8 mouse cellular contexts compared by ENCODE assay signal in the genomic region with DNA sequence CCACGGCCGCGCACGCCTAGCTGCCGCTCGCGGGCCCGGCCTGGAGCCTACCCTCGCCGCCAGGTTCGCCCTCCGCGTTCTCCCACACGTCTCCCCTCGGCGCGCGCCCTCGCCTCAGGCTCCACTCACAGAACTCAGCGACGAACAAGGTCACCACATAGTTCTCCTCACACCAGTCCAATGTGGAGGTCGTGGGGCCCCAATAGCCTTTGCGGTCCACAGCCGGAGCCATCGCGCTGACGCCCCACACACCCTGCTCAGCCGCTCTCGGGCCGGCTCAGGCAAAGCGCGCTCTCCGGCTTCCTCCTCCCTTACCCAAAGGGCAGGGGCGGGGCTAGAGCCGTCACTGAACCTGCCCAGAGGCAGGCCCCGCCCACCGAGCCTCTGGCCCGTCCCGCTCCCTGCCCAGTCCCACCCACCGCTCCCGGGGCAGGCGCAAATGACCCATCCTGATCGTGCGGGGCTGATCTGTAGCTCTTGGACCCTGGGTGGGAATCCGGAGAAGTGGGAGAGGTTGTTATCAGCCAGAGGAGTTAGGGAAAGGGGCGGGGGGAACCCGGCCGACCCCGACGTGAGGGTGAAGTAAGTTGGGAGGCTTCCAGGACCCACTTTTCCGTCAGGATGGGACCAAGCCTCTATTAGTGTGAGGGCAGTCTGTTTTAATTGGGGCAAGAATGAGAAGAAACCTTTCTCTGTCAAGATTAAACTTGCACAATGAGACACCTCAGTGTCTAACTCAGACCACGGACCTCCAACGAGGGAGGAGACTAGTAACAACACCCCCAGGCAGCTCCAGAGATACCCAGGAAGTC. TPM values are rescaled to one million over a fixed set of nuclear protein-coding genes. Genes with fewer than 3 reads are reported as not detected.
DNase-seq lines count a peak whose midpoint lies in the region; ATAC-seq and TF ChIP-seq lines count a peak whose summit lies in the region.

No protein-coding gene starts in this region.

- H3K4me3 ChIP-seq in MEL (ENCODE audit: control insufficient read depth in 1 of 2, insufficient read depth in 1 of 2, low read depth in 2 of 2, low read length in 2 of 2) = peak overlapping the region; percentile 96 to 100
- peak overlapping the region; percentile 67 for H3K4me3 ChIP-seq in cerebellum, adult 2 months (replicated peaks; ENCODE audit: insufficient read depth, low read depth, low read length)
- H3K4me3 ChIP-seq in hindbrain, embryonic 10.5 days = peak overlapping the region; percentile 89
- H3K4me3 ChIP-seq in lung, postnatal 0 days (ENCODE audit: low read depth, low read length) = peak overlapping the region; percentile 80

- H3K4me1 ChIP-seq in MEL (ENCODE audit: control insufficient read depth in 1 of 2, insufficient read depth in 2 of 2, low read length in 2 of 2) = peaks cover 6 to 13% of the 10 kb centered on the region in 2 experiments; a peak in 3 of 4 replicates
- no peaks in the 10 kb centered on the region for H3K4me1 ChIP-seq in cerebellum, adult 2 months (ENCODE audit: control insufficient read depth, insufficient read depth, low read length)
- H3K4me1 ChIP-seq in hindbrain, embryonic 10.5 days (replicated peaks) = peaks cover 13% of the 10 kb centered on the region
- peaks cover 6% of the 10 kb centered on the region; the same call in 1 of the 2 replicates for H3K4me1 ChIP-seq in lung, postnatal 0 days (ENCODE audit: insufficient read depth, low read depth, low read length)

- 1% methylated on average over 53 of the region's 53 CpGs for WGBS in cerebellum, adult 2 months
- under 1% methylated on average over 53 of the region's 53 CpGs for WGBS in hindbrain, embryonic 10.5 days
- WGBS in lung, postnatal 0 days = 3% methylated on average over 49 of the region's 53 CpGs

- peak; percentile 100 for ATAC-seq in lung, postnatal 0 days

- H3K36me3 ChIP-seq in MEL (ENCODE audit: control insufficient read depth in 1 of 2, insufficient read depth in 2 of 2, low read length in 2 of 2) = peaks cover 0 to 19% of the 10 kb centered on the region in 2 experiments; a peak in 2 of 4 replicates
- H3K36me3 ChIP-seq in hindbrain, embryonic 10.5 days = no peaks in the 10 kb centered on the region
- no peaks in the 10 kb centered on the region for H3K36me3 ChIP-seq in lung, postnatal 0 days (ENCODE audit: insufficient read depth, low read length)

- no peak for TF ChIP-seq CTCF in MEL (IDR thresholded peaks at IDR 0.05 in 2 of 3, conservative IDR thresholded peaks at IDR 0.05 in 1 of 3; ENCODE audit: control insufficient read depth in 1 of 3, insufficient read depth in 1 of 3, low read depth in 2 of 3, low read length in 3 of 3, poor library complexity in 1 of 3, severe bottlenecking in 1 of 3)
- TF ChIP-seq CTCF in cerebellum, adult 2 months (IDR thresholded peaks at IDR 0.05; ENCODE audit: borderline replicate concordance, insufficient read depth, low read depth, low read length) = no peak
- peak; percentile 52 for TF ChIP-seq CTCF in lung, postnatal 0 days (IDR thresholded peaks at IDR 0.05)

- H3K27ac ChIP-seq in MEL (ENCODE audit: control insufficient read depth, low read depth, low read length) = peak overlapping the region; percentile 67
- 0 out of 2 replicates have a peak overlapping the region, but pooled peaks have one; percentile 26 for H3K27ac ChIP-seq in cerebellum, adult 2 months (ENCODE audit: insufficient read depth, low read length)
- peak overlapping the region; percentile 87 for H3K27ac ChIP-seq in hindbrain, embryonic 10.5 days
- peak overlapping the region; percentile 75 for H3K27ac ChIP-seq in lung, postnatal 0 days (ENCODE audit: low read length)

- H3K9me3 ChIP-seq in MEL (replicated peaks; ENCODE audit: insufficient read depth, low read length) = no peaks in the 10 kb centered on the region
- H3K9me3 ChIP-seq in hindbrain, embryonic 10.5 days = no peaks in the 10 kb centered on the region
- H3K9me3 ChIP-seq in lung, postnatal 0 days (ENCODE audit: low read length) = no peaks in the 10 kb centered on the region

- TF ChIP-seq POLR2A in MEL (IDR thresholded peaks at IDR 0.05; ENCODE audit: control insufficient read depth in 1 of 2, insufficient read depth in 1 of 2, low read depth in 1 of 2, low read length in 2 of 2, poor library complexity in 1 of 2) = peak; percentile 95 to 98
- TF ChIP-seq POLR2A in cerebellum, adult 2 months (IDR thresholded peaks at IDR 0.05; ENCODE audit: borderline replicate concordance, insufficient read depth, low read length) = peak; percentile 96

- H3K27me3 ChIP-seq in MEL (ENCODE audit: control insufficient read depth in 1 of 2, insufficient read depth in 2 of 2, low read length in 2 of 2) = no peaks in the 10 kb centered on the region
- H3K27me3 ChIP-seq in cerebellum, adult 2 months (ENCODE audit: control insufficient read depth, insufficient read depth, low read length) = no peaks in the 10 kb centered on the region
- 0 out of 2 replicates have a peak, but pooled peaks cover 4% of the 10 kb centered on the region for H3K27me3 ChIP-seq in hindbrain, embryonic 10.5 days (ENCODE audit: insufficient read depth, poor library complexity, severe bottlenecking)
- H3K27me3 ChIP-seq in lung, postnatal 0 days (replicated peaks; ENCODE audit: insufficient read depth, low read length) = no peaks in the 10 kb centered on the region

- DNase-seq in MEL (ENCODE audit: low read depth, low spot score) = peak; percentile 95
- DNase-seq in cerebellum, adult 2 months = peak; percentile 93 to 94
- peak; percentile 86 for DNase-seq in forelimb bud, embryonic 11.5 days (ENCODE audit: low read depth, low spot score)
- peak; percentile 94 for DNase-seq in hindbrain, embryonic 10.5 days (ENCODE audit: low spot score)
- DNase-seq in layer of hippocampus, adult 9-11 months = peak; percentile 94
- peak; percentile 99 for DNase-seq in lung, postnatal 0 days (ENCODE audit: low spot score)
- DNase-seq in ovary, postnatal 14 days (ENCODE audit: low spot score) = peak; percentile 91
- DNase-seq in thymus, postnatal 14 days = peak; percentile 95

- no peak; a peak in 1 of 4 replicates for TF ChIP-seq EP300 in MEL (IDR thresholded peaks at IDR 0.05; ENCODE audit: low read depth in 1 of 2, low read length in 2 of 2)
- no peak for TF ChIP-seq EP300 in lung, postnatal 0 days (IDR thresholded peaks at IDR 0.05)

- peak overlapping the region; percentile 93 for H3K4me2 ChIP-seq in lung, postnatal 0 days (replicated peaks; ENCODE audit: low read depth, low read length)

- no peak for TF ChIP-seq RAD21 in MEL (IDR thresholded peaks at IDR 0.05; ENCODE audit: low read depth, low read length)

- H3K79me2 ChIP-seq in MEL (ENCODE audit: control insufficient read depth, insufficient read depth, low read length, poor library complexity) = peaks cover 24% of the 10 kb centered on the region

- peak overlapping the region; percentile 94 for H3K9ac ChIP-seq in MEL (ENCODE audit: control insufficient read depth, low read depth, low read length, poor library complexity, severe bottlenecking)
- H3K9ac ChIP-seq in lung, postnatal 0 days (replicated peaks; ENCODE audit: low read depth) = peak overlapping the region; percentile 88

TF ChIP-seq in MEL, 35 proteins besides CTCF, POLR2A, EP300 and RAD21 (continues in another document):
- TF ChIP-seq MYB (IDR thresholded peaks at IDR 0.05; ENCODE audit: low read depth, low read length) (no peak), GABPA (IDR thresholded peaks at IDR 0.05; ENCODE audit: low read depth, low read length) (no peak), MAX (IDR thresholded peaks at IDR 0.05; ENCODE audit: low read length) (0 out of 2 replicates have a peak, but pooled peaks have one; percentile 38), MEF2A (IDR thresholded peaks at IDR 0.05; ENCODE audit: extremely low read depth, insufficient replicate concordance, low read depth, low read length, poor library complexity, severe bottlenecking) (no peak), NRF1 (IDR thresholded peaks at IDR 0.05; ENCODE audit: insufficient read depth, low read depth, low read length, poor library complexity, severe bottlenecking) (peak; percentile 70), TBP (IDR thresholded peaks at IDR 0.05; ENCODE audit: low read depth, low read length) (peak; percentile 68), UBTF (IDR thresholded peaks at IDR 0.05; ENCODE audit: borderline replicate concordance, insufficient read depth, low read depth, low read length) (0 out of 2 replicates have a peak, but pooled peaks have one; percentile 49), ELF1 (IDR thresholded peaks at IDR 0.05; ENCODE audit: low read depth, low read length) (peak; percentile 37; the same call in 1 of the 2 replicates), HCFC1 (IDR thresholded peaks at IDR 0.05; ENCODE audit: low read depth, low read length) (peak; percentile 66; the same call in 1 of the 2 replicates), POLR2AphosphoS2 (IDR thresholded peaks at IDR 0.05; ENCODE audit: low read length) (peak; percentile 96), TCF12 (IDR thresholded peaks at IDR 0.05; ENCODE audit: low read depth, low read length) (peak; percentile 56; the same call in 1 of the 2 replicates), MXI1 (IDR thresholded peaks at IDR 0.05; ENCODE audit: low read depth, low read length) (peak; percentile 77; the same call in 1 of the 2 replicates), KAT2A (conservative IDR thresholded peaks at IDR 0.05; ENCODE audit: low read depth, low read length) (no peak; the same call in 1 of the 2 replicates), SIN3A (IDR thresholded peaks at IDR 0.05; ENCODE audit: low read length) (peak; percentile 72; the same call in 1 of the 2 replicates), ZC3H11A (IDR thresholded peaks at IDR 0.05; ENCODE audit: low read depth, low read length) (no peak), ZMIZ1 (IDR thresholded peaks at IDR 0.05; ENCODE audit: low read depth, low read length) (peak; percentile 97), NELFE (IDR thresholded peaks at IDR 0.05; ENCODE audit: low read depth, low read length) (peak; percentile 96)

RNA-seq across cellular contexts. Expression of gene Acer3, which starts 11.6 kb away (rescaled TPM):
- 41.7 and 44.3 TPM in 2 replicates for total RNA-seq in MEL (2012; rRNA removed)
- polyA plus RNA-seq in MEL (2012; ENCODE audit: insufficient read depth in 1 of 2, insufficient read length in 2 of 2, low read depth in 1 of 2, low replicate concordance in 2 of 2, missing spikeins in 1 of 2) = 10 to 100 TPM in 1 of 2 experiments, not detected in 1; 17.2 TPM
- polyA plus RNA-seq in cerebellum, adult 2 months (2012; rRNA removed) = 11.5 and 11.8 TPM in 2 replicates
- polyA plus RNA-seq in hindbrain, embryonic 10.5 days (2016; fragmentation: Nextera tagmentation; extraction: Ambion mirVana) = 18.5 and 22.2 TPM in 2 replicates
- polyA plus RNA-seq in lung, postnatal 0 days (2015; fragmentation: Nextera tagmentation; extraction: Ambion mirVana) = 33.1 and 43.4 TPM in 2 replicates

RNA-seq across cellular contexts. Expression of gene Tsku, which starts 51.7 kb away (rescaled TPM):
- 0.12 and 0.16 TPM in 2 replicates for total RNA-seq in MEL (2012; rRNA removed)
- polyA plus RNA-seq in MEL (2012; ENCODE audit: insufficient read depth in 1 of 2, insufficient read length in 2 of 2, low read depth in 1 of 2, low replicate concordance in 2 of 2, missing spikeins in 1 of 2) = under 1 TPM in 1 of 2 experiments, not detected in 1; 0.99 TPM
- 1.7 and 1.9 TPM in 2 replicates for polyA plus RNA-seq in cerebellum, adult 2 months (2012; rRNA removed)
- 8.1 and 10.2 TPM in 2 replicates for polyA plus RNA-seq in hindbrain, embryonic 10.5 days (2016; fragmentation: Nextera tagmentation; extraction: Ambion mirVana)
- 8.6 and 9.1 TPM in 2 replicates for polyA plus RNA-seq in lung, postnatal 0 days (2015; fragmentation: Nextera tagmentation; extraction: Ambion mirVana)

Comparison
In these comparisons a context has a peak if more than half of its experiments do, and no peak if none do; other contexts are left out.
1. Peak in every context shown above with its lines: DNase-seq, ATAC-seq, H3K4me3 ChIP-seq and H3K27ac ChIP-seq.
2. H3K27ac ChIP-seq: peak in every context shown above with its lines; median percentile 87 in hindbrain, embryonic 10.5 days; 75 in lung, postnatal 0 days; 67 in MEL; 26 in cerebellum, adult 2 months.